Mouse (Mus musculus): Measurements from ENCODE around the gene Gm10192. TPM values are rescaled to one million over a fixed set of nuclear protein-coding genes. Genes with fewer than 3 reads are reported as not detected.

The Gm10192 gene
- total and polyA plus RNA-seq, 2 experiments from 2014 or later = not detected

GRCm38 (mm10) chr4:97192601-97193000 lies 9.6 kb upstream of the Gm10192 start:
- no peak for TF ChIP-seq CTCF (IDR thresholded peaks at IDR 0.05; ENCODE audit: low read depth)
- no peaks in the 10 kb centered on the region for H3K9me3 ChIP-seq (ENCODE audit: low read length)
- 0 out of 2 replicates have a peak, but pooled peaks cover 4% of the 10 kb centered on the region for H3K4me1 ChIP-seq (ENCODE audit: insufficient read depth, low read length)
- no peak overlapping the region for H3K4me2 ChIP-seq (ENCODE audit: low read depth, low read length)
- WGBS = 57% methylated on average over 2 of the region's 2 CpGs
- ATAC-seq = no peak
- H3K27ac ChIP-seq = peak overlapping the region; percentile 51
- no peaks in the 10 kb centered on the region for H3K27me3 ChIP-seq (ENCODE audit: insufficient read depth, low read length)
- DNase-seq (ENCODE audit: low spot score) = no peak
- H3K36me3 ChIP-seq (ENCODE audit: insufficient read depth, low read length) = no peaks in the 10 kb centered on the region
- H3K4me3 ChIP-seq (ENCODE audit: low read length) = no peak overlapping the region
- H3K9ac ChIP-seq (replicated peaks; ENCODE audit: low read length) = no peak overlapping the region

- no peak for DNase-seq (ENCODE audit: low spot score)
- no peak overlapping the region for H3K27ac ChIP-seq
- no peak for TF ChIP-seq CTCF (IDR thresholded peaks at IDR 0.05; ENCODE audit: low read depth)
- H3K27me3 ChIP-seq (ENCODE audit: insufficient read depth, low read length) = no peaks in the 10 kb centered on the region
- no peaks in the 10 kb centered on the region for H3K9me3 ChIP-seq (ENCODE audit: low read length)
- no peak overlapping the region for H3K4me2 ChIP-seq (ENCODE audit: low read depth, low read length)
- H3K36me3 ChIP-seq (ENCODE audit: insufficient read depth, low read length) = no peaks in the 10 kb centered on the region
- H3K4me1 ChIP-seq (ENCODE audit: insufficient read depth, low read length) = no peaks in the 10 kb centered on the region
- WGBS = 75% methylated on average over 2 of the region's 2 CpGs
- H3K4me3 ChIP-seq (ENCODE audit: low read length) = no peak overlapping the region
- no peak overlapping the region for H3K9ac ChIP-seq (replicated peaks; ENCODE audit: low read length)
- no peak for ATAC-seq
These were observed 2.6 kb downstream of the Gm10192 start for GRCm38 (mm10) chr4:97180396-97180795.

GRCm38 (mm10) chr4:97156841-97157345 lies 26.1 kb downstream of the Gm10192 start:
- Histone ChIP-seq H3K27ac (no peak overlapping the region), H3K36me3 (ENCODE audit: insufficient read depth, low read length) (no peaks in the 10 kb centered on the region), H3K4me1 (ENCODE audit: insufficient read depth, low read length) (peaks cover 4% of the 10 kb centered on the region; the same call in 1 of the 2 replicates), H3K4me3 (ENCODE audit: low read length) (no peak overlapping the region), H3K9me3 (ENCODE audit: low read length) (no peaks in the 10 kb centered on the region), H3K4me2 (ENCODE audit: low read depth, low read length) (peak overlapping the region; percentile 16; the same call in 1 of the 2 replicates), H3K27me3 (ENCODE audit: insufficient read depth, low read length) (no peaks in the 10 kb centered on the region), H3K9ac (replicated peaks; ENCODE audit: low read length) (no peak overlapping the region)
- no peak for TF ChIP-seq CTCF (IDR thresholded peaks at IDR 0.05; ENCODE audit: low read depth)
- 35% methylated on average over 10 of the region's 10 CpGs for WGBS
- no peak for ATAC-seq
- peak; percentile 36 for DNase-seq (ENCODE audit: low spot score)

- TF ChIP-seq CTCF (IDR thresholded peaks at IDR 0.05; ENCODE audit: low read depth) = no peak
- DNase-seq (ENCODE audit: low spot score) = no peak
These were observed 26.9 kb downstream of the Gm10192 start for GRCm38 (mm10) chr4:97156084-97156483.

GRCm38 (mm10) chr4:97153554-97153953 lies 29.4 kb downstream of the Gm10192 start:
- Histone ChIP-seq H3K36me3 (ENCODE audit: insufficient read depth, low read length) (no peaks in the 10 kb centered on the region), H3K9ac (replicated peaks; ENCODE audit: low read length) (no peak overlapping the region), H3K27ac (no peak overlapping the region), H3K9me3 (ENCODE audit: low read length) (0 out of 2 replicates have a peak, but pooled peaks cover 2% of the 10 kb centered on the region), H3K27me3 (ENCODE audit: insufficient read depth, low read length) (no peaks in the 10 kb centered on the region), H3K4me3 (ENCODE audit: low read length) (no peak overlapping the region), H3K4me2 (ENCODE audit: low read depth, low read length) (no peak overlapping the region), H3K4me1 (ENCODE audit: insufficient read depth, low read length) (peaks cover 4% of the 10 kb centered on the region; the same call in 1 of the 2 replicates)
- no peak for TF ChIP-seq CTCF (IDR thresholded peaks at IDR 0.05; ENCODE audit: low read depth)
- DNase-seq (ENCODE audit: low spot score) = no peak
- no peak for ATAC-seq

More at GRCm38 (mm10) chr4:97156084-97156483, 26.9 kb downstream of the Gm10192 start:
- H3K4me3 ChIP-seq (ENCODE audit: low read length) = no peak overlapping the region
- H3K36me3 ChIP-seq (ENCODE audit: insufficient read depth, low read length) = no peaks in the 10 kb centered on the region
- no peak overlapping the region for H3K4me2 ChIP-seq (ENCODE audit: low read depth, low read length)
- no peak for ATAC-seq
- no peaks in the 10 kb centered on the region for H3K27me3 ChIP-seq (ENCODE audit: insufficient read depth, low read length)
- H3K4me1 ChIP-seq (ENCODE audit: insufficient read depth, low read length) = peaks cover 4% of the 10 kb centered on the region; the same call in 1 of the 2 replicates
- no peak overlapping the region for H3K9ac ChIP-seq (replicated peaks; ENCODE audit: low read length)
- 30% methylated on average over 3 of the region's 3 CpGs for WGBS
- H3K9me3 ChIP-seq (ENCODE audit: low read length) = no peaks in the 10 kb centered on the region
- no peak overlapping the region for H3K27ac ChIP-seq

GRCm38 (mm10) chr4:97142484-97142883 lies 40.5 kb downstream of the Gm10192 start:
- no peak overlapping the region for H3K4me2 ChIP-seq (ENCODE audit: low read depth, low read length)
- ATAC-seq (no peak), DNase-seq (ENCODE audit: low spot score) (no peak)
- 95% methylated on average over 2 of the region's 2 CpGs for WGBS
- H3K9ac ChIP-seq (replicated peaks; ENCODE audit: low read length) = no peak overlapping the region
- H3K4me3 ChIP-seq (ENCODE audit: low read length) = no peak overlapping the region
- H3K27ac ChIP-seq = no peak overlapping the region
- H3K9me3 ChIP-seq (ENCODE audit: low read length) = no peaks in the 10 kb centered on the region
- no peak for TF ChIP-seq CTCF (IDR thresholded peaks at IDR 0.05; ENCODE audit: low read depth)
- no peaks in the 10 kb centered on the region for H3K4me1 ChIP-seq (ENCODE audit: insufficient read depth, low read length)
- H3K27me3 ChIP-seq (ENCODE audit: insufficient read depth, low read length) = no peaks in the 10 kb centered on the region
- H3K36me3 ChIP-seq (ENCODE audit: insufficient read depth, low read length) = no peaks in the 10 kb centered on the region

All from hindbrain, postnatal 0 days (tissue).